Mouse (Mus musculus): ENCODE measurements around the gene Trpm3. TPM values are rescaled to one million over a fixed set of nuclear protein-coding genes. Genes with fewer than 3 reads are reported as not detected.

Gene Trpm3
- polyA plus RNA-seq, 1 experiment = 0.12 TPM

DNA sequence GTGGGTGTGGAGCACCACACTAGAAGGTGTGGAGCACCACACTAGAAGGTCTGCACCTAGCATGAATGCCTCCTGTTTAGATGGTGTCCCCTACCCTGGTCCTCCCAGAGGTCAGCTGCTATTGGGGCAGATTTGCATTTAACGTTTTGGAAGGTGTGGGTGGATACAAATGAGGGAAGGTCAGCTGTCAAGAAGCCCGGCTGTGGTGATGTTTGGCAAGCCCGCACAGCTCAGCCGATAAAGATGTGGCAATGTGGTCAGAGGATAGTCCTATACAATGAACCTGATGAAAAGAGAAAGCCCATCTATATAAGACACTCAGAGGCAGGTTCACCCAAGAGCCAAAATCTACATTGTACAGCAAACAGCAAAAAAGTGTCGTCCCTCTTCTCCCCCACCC lies 895.3 kb downstream of the Trpm3 start:
- TF ChIP-seq POLR2A (IDR thresholded peaks at IDR 0.05; ENCODE audit: borderline replicate concordance, extremely low read depth, low read depth, low read length) (no peak), CTCF (IDR thresholded peaks at IDR 0.05; ENCODE audit: insufficient read depth, low read length) (no peak)
- 66% methylated on average over 5 of the region's 5 CpGs for WGBS
- no peak for DNase-seq
- H3K4me3 ChIP-seq (replicated peaks; ENCODE audit: extremely low read depth, low read depth, low read length) = no peak overlapping the region
- peaks cover 3% of the 10 kb centered on the region; the same call in 1 of the 2 replicates for H3K4me1 ChIP-seq (ENCODE audit: control insufficient read depth, insufficient read depth, low read length)

DNA sequence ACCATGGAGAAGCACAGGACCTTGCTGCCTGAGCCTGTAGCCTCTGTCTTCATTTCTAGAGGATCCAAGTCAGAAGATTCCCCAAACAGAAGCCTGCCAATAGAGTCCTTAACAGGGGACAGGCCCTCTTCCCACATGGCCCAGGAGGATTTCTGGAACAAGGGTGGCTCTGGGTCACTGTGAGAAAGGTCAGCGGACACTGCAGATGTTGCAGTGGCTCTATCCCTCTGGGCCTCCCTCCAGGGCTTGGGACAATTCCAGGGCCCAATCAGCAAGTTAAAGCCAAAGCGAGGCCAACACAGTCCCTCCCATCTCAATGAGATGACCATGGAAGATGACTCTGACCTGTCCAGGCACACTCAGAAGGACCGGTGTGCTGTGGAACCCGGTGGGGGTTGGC lies 896.1 kb downstream of the Trpm3 start:
- TF ChIP-seq CTCF (IDR thresholded peaks at IDR 0.05; ENCODE audit: insufficient read depth, low read length) (no peak), POLR2A (IDR thresholded peaks at IDR 0.05; ENCODE audit: borderline replicate concordance, extremely low read depth, low read depth, low read length) (no peak)
- 69% methylated on average over 4 of the region's 4 CpGs for WGBS
- Histone ChIP-seq H3K4me3 (replicated peaks; ENCODE audit: extremely low read depth, low read depth, low read length) (no peak overlapping the region), H3K4me1 (ENCODE audit: control insufficient read depth, insufficient read depth, low read length) (peaks cover 3% of the 10 kb centered on the region; the same call in 1 of the 2 replicates)
- DNase-seq = no peak

DNA sequence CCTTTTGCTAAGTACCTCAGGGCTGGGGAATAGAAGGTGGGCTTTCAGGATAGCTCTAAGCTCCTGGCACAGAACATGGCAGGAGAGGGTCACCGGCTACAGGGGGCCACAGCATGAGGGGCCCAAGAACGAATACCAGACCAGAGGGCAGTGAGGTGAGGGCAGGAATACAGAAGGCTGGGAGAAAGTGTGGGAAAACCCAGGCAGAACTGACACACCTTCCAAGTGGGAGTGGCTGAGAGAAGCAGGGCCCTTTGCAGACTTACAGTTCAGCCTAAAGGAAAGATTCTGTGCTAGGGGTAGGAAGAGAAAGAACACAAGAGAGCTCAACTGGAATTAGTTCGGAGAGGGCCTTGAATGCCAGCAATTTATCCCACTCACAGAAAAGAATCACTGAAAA lies 896.9 kb downstream of the Trpm3 start:
- 86% methylated on average over 3 of the region's 3 CpGs for WGBS
- DNase-seq = no peak
- H3K4me3 ChIP-seq (replicated peaks; ENCODE audit: extremely low read depth, low read depth, low read length) = no peak overlapping the region
- TF ChIP-seq POLR2A (IDR thresholded peaks at IDR 0.05; ENCODE audit: borderline replicate concordance, extremely low read depth, low read depth, low read length) (no peak), CTCF (IDR thresholded peaks at IDR 0.05; ENCODE audit: insufficient read depth, low read length) (no peak)
- H3K4me1 ChIP-seq (ENCODE audit: control insufficient read depth, insufficient read depth, low read length) = peaks cover 3% of the 10 kb centered on the region; the same call in 1 of the 2 replicates

DNA sequence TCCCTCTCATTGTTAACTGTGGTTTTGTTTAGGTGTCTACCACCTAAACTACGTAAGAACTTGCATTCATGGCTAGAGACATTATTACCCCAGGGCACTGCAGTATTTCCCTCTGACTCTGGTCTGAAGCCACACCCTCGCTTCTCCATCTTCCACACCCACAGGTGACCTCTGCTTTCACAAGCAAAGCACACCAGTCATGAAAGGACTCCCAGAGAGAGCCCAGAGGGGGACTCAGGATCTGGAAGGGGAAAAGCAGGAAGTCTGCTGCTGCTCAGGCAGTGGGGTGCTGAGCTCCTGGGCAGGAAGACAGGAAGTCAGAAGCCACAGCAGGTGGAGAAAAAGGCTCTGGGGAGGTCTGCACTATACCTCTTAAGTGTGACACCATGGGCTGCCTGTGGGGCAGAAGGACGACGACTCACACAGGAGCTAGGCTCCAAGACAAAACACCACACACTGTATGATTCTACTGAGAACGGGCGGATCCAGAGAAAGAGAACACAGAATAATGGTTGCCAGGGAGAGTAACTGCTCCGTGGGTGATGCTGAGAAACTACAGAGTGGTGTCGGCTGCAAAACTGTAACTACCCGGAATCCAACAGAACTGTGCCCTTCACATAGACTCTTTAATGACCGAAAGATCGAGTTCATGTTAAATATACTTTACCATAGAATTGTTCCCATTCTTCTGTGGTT lies 898.1 kb downstream of the Trpm3 start:
- WGBS = 60% methylated on average over 11 of the region's 11 CpGs
- DNase-seq = no peak
- TF ChIP-seq CTCF (IDR thresholded peaks at IDR 0.05; ENCODE audit: insufficient read depth, low read length) (no peak), POLR2A (IDR thresholded peaks at IDR 0.05; ENCODE audit: borderline replicate concordance, extremely low read depth, low read depth, low read length) (no peak)
- no peak overlapping the region for H3K4me3 ChIP-seq (replicated peaks; ENCODE audit: extremely low read depth, low read depth, low read length)
- peaks cover 3% of the 10 kb centered on the region; the same call in 1 of the 2 replicates for H3K4me1 ChIP-seq (ENCODE audit: control insufficient read depth, insufficient read depth, low read length)

DNA sequence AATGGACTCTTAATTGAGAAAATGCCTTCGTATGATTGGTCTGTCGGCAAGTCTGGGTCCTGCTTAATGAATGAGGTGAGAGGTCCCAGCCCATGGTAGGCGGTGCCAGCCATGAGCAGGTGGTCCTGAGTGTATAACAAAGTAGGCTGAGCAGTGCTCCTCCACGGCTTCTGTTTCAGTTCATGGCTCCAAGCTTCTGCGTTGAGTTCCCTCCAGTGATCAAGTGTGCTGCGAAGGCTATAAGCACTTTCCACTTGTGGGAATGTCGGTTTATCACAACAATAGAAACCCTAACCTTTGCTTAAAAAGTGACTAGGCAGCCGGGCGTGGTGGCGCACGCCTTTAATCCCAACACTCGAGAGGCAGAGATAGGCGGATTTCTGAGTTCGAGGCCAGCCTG lies 898.7 kb downstream of the Trpm3 start:
- WGBS = 82% methylated on average over 14 of the region's 14 CpGs
- peaks cover 6% of the 10 kb centered on the region; the same call in 1 of the 2 replicates for H3K4me1 ChIP-seq (ENCODE audit: control insufficient read depth, insufficient read depth, low read length)
- DNase-seq = no peak
- TF ChIP-seq POLR2A (IDR thresholded peaks at IDR 0.05; ENCODE audit: borderline replicate concordance, extremely low read depth, low read depth, low read length) = no peak
- TF ChIP-seq CTCF (IDR thresholded peaks at IDR 0.05; ENCODE audit: insufficient read depth, low read length) = no peak
- no peak overlapping the region for H3K4me3 ChIP-seq (replicated peaks; ENCODE audit: extremely low read depth, low read depth, low read length)

DNA sequence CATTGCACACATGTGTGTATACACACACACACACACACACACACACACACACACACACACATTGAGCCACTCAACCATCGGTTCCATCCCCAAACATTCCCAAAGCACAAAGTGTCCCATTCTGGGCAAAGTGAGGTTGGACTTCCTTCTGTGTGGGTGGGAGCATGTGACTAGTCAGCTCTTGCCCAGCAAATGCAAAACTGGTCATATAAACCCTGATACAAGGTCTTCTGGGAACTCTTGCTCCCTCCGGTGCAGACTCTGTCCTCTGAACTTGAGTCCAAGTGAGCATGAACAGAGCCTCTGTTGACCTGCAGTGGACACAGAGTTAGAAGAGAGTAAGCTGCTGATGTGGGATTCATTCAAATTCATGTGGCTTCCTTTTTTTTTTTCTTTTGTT lies 899.5 kb downstream of the Trpm3 start:
- DNase-seq = no peak
- peaks cover 7% of the 10 kb centered on the region; the same call in 1 of the 2 replicates for H3K4me1 ChIP-seq (ENCODE audit: control insufficient read depth, insufficient read depth, low read length)
- no peak for TF ChIP-seq POLR2A (IDR thresholded peaks at IDR 0.05; ENCODE audit: borderline replicate concordance, extremely low read depth, low read depth, low read length)
- TF ChIP-seq CTCF (IDR thresholded peaks at IDR 0.05; ENCODE audit: insufficient read depth, low read length) = no peak
- no peak overlapping the region for H3K4me3 ChIP-seq (replicated peaks; ENCODE audit: extremely low read depth, low read depth, low read length)
- 75% methylated on average over 2 of the region's 2 CpGs for WGBS

DNA sequence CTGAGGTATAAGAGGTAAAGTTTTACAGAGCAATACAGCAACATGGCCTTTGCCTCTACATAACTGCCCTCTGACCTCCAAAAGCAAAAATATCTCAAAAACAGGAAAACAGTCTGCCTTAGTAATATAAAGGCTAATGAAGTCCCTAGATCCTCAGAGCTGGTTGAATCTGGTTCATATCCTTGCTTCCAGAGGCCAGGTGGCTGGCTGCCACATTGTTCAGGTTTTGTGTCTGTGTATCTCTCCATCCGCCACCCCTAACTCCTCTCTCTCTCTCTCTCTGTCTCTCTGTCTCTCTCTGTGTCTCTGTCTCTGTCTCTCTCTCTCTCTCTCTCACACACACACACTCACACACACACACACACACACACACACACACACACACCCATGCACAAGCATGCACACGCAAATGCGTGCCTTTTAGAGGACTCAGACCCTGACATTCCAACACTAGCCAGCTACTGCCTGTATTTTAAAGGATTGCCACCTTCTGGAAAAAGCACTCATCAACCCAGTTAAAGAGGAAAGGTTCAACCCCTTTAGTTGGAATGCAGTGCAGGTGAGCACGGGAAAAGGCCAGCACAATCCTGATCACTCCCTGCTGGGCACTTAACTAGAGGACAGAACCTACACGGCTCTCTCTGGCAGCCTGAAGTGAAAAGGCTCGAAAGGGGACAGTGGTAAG lies 902.8 kb downstream of the Trpm3 start:
- H3K4me1 ChIP-seq (ENCODE audit: control insufficient read depth, insufficient read depth, low read length) = peaks cover 4% of the 10 kb centered on the region; the same call in 1 of the 2 replicates
- 65% methylated on average over 6 of the region's 6 CpGs for WGBS
- no peak for TF ChIP-seq CTCF (IDR thresholded peaks at IDR 0.05; ENCODE audit: insufficient read depth, low read length)
- no peak overlapping the region for H3K4me3 ChIP-seq (replicated peaks; ENCODE audit: extremely low read depth, low read depth, low read length)
- DNase-seq = no peak

DNA sequence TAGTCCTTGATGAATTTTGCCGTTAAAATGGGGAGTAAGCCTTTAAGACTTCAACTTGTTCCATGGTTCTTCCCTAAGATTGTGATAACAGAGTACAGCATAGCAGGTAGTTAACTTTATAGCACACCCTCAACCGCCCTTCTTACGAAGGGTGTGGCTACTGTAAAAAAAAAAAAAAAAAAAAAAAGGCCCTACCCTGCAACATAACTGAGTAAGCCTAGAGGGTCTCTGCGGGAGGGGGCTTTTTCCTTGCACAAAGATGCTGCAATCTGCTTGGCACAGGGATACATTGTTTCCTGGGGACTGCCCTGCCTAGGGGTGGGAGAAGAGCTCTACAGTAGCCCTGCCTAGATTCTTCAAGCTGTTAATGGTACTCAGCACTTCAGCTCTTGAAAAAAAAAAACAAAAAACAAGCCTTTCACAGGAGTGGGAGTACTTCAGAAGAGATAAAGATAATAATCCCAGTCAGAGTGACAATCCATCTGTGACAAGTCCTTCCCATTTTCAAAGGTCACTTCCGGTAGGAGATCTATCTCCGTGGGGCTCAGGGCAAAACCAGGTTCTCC lies 903.4 kb downstream of the Trpm3 start:
- DNase-seq = no peak
- WGBS = 46% methylated on average over 6 of the region's 6 CpGs

DNA sequence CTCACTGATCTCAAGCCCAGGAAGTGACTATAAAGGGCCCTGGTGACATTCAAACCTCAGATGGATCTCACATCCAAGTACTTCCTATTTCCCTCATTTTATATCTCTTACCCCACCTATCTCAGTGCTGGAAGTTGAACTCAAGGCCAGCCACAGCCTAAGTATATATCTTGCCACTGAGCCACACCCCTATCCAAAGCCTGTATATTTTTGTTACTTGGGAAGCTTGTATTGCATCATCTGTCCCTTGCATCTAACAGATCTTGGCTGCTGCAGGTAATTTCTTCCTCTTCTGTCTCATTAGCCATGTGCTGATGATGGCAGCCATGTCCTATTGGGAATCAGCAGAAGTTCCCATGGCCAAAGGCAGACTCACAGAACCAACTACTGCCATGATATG lies 904.9 kb downstream of the Trpm3 start:
- no peak for DNase-seq
- TF ChIP-seq CTCF (IDR thresholded peaks at IDR 0.05; ENCODE audit: insufficient read depth, low read length) = no peak
- TF ChIP-seq POLR2A (IDR thresholded peaks at IDR 0.05; ENCODE audit: borderline replicate concordance, extremely low read depth, low read depth, low read length) = no peak
- Histone ChIP-seq H3K4me1 (ENCODE audit: control insufficient read depth, insufficient read depth, low read length) (peaks cover 4% of the 10 kb centered on the region; the same call in 1 of the 2 replicates), H3K4me3 (replicated peaks; ENCODE audit: extremely low read depth, low read depth, low read length) (no peak overlapping the region)

More for the DNA sequence above, 903.4 kb downstream of the Trpm3 start:
- TF ChIP-seq CTCF (IDR thresholded peaks at IDR 0.05; ENCODE audit: insufficient read depth, low read length) (no peak), POLR2A (IDR thresholded peaks at IDR 0.05; ENCODE audit: borderline replicate concordance, extremely low read depth, low read depth, low read length) (no peak)
- H3K4me1 ChIP-seq (ENCODE audit: control insufficient read depth, insufficient read depth, low read length) = peaks cover 4% of the 10 kb centered on the region; the same call in 1 of the 2 replicates
- no peak overlapping the region for H3K4me3 ChIP-seq (replicated peaks; ENCODE audit: extremely low read depth, low read depth, low read length)

All from lung, adult 2 months (tissue).